Mouse (Mus musculus) kidney, postnatal 36 days (tissue): Measurements from ENCODE around the gene Thrap3.
A peak's percentile ranks its signal among the peaks of the same experiment; 100 is the strongest.
"Not testable (repeated sequence)": the region's sequence is repeated elsewhere in the genome, so short reads cannot be mapped to it uniquely, and the experiment has no call there.

Experiments
- DNase-seq, 2 experiments: peaks; one replicate each; pipeline ENCODE4 v3.0.0; 2021 to 2022; ENCODE audit warnings: mixed read lengths in 2 of 2

Thrap3 gene

DNA sequence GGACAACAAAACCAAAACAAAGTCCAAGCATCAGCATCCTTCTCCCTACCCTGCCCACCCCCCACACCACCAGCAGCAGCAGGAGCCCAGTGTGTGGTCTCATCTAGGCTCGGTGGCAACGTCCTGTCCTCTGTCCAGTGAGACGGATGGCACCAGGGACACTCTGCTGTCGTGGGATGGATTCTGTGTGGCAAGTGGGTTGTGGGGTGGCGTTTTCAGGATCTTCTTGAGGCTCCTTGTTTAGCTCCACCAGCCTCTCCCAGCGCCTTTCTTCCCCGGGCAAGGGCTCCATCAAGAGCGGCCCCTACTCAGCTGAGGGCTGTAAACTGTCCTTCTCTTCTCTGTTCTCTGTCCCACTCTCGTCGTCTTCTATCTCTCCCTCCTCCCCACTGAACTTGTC, 37.5 kb downstream of the Thrap3 start:
- not testable (repeated sequence) for DNase-seq

DNA sequence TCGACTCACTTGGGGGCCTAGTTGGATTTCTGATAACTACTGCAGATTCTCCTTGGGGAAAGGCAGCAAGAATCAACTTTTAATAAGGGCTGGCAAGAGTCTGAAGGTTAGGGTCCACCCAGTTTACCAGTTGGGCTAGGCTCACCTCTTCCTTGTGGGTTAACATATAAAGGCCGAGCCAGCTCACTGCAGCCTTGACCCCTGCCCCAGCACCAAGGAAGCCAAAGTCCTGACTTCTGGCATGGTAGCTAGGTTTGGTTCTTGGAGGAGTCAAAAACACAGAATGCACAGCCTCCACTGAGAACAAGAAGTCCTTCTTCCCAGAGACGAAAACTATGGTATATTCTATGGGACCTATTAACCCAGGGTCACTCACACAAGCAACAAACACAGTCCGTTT, 38.9 kb downstream of the Thrap3 start:
- peak; percentile 72 to 73 for DNase-seq

DNA sequence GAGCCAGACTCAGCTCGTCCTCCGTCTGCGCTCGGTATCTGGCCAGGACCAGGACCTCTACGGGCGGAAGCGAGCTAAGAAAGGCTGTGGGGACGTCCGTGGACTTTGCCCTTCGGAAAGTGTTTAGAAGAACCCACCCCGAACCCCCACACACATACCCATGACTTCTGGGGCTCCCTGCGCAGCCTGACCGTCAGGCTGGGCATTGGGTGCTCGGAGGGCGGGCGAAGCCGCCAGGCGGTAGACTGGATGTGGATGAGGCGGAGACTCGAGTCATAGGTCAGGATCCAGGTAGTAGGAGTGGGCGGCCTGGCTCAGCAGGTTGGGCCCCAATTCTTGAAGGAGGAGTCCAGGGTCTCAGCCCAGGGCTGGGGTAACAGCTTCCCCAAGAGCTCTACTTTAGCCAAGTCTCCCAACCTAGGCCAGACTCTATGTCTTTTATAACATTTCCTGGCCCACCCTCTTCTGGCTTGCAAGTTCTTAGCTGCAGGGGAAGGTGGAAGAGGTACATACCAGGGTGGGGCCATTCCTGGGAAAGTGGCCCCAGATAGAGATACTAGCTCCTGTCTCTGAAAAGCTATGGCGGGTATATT, 39.4 kb downstream of the Thrap3 start, which contains the start of gene Sh3d21:
Gene Sh3d21 (minus strand): TSS at position 425 of the 593 bp plus-strand sequence.
- DNase-seq: peak; percentile 61 to 68

DNA sequence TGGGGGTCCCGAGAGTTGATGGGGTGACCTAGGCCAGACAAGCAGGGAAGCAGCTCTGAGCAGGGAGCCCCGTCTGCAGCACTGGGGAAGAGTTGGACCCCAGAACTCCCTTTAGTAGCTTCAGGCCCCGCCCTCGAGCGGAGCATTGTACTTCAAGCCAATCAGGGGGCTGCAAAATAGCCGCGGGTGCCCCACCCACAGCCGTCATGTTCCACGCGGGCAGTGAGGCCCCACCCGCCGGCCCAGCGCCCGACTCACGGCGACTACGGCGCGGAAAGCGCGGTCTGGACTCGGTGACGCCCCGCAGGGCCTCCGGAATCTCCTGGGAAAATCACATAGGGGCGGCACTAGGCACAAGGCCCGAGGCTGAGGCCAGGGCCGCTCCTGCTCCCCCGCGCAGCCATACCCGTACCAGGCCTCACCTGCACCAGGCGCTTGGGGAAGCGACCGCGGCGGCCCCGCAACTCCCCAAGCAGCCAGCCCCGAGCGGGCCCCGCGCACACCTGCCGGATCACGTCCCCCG, 40.0 kb downstream of the Thrap3 start:
- peak; percentile 95 to 96 for DNase-seq

DNA sequence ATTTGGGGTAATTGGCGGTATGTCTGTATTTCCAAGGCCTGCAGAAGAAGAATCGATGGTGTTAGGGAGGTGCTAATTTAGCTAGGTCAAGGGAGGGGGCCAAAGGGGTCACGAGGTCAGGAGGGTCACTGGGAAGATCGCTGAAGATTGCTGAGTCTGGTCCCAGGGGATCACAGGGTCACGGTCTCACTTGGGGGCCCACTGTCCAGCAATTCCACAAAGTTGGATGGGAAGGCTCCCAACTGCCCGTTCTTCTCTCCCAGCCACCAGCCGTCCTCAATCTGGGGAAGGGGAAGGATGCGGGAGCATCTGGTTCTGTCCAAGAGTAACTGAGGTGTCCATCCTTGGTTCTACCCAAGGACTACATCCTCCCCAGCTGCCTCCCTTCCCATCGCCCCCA, 40.6 kb downstream of the Thrap3 start:
- DNase-seq: no peak

DNA sequence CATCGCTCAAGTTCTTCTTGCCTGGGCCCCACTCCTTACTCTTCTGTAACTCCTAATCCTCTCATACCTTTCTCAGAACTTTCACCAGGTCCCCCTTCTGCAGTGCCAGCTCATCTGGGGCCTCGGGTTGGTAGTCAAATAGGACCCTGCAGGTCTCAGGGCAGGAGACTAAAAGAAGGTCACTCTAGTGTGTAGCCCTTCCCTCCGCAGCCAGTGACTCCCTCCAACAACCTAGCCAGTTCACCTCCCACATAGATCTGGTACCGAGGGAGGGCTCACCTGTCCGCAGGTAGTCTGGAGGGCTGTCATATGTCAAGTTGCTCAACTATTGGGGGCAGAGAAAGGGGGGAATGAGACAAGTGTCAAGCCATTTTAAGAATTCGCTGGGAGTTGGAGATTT, 41.1 kb downstream of the Thrap3 start:
- DNase-seq: no peak

DNA sequence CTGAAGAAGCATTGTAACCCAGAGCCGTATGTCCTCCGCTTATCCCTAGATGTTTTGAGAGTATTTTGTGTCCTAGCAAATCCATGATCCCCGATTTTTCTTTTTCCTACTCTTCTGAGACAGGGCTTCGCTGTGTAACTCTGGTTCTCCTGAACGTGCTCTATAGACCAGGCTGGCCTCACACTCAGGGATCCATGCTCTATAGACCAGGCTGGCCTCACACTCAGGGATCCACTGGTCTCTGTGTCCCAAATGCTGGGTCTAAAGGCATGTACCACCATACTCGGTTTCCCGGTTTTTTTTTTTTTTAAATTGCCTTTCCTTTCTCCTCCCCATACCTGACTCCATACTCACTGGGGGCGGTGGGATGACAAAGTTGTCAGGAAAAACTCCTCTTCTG, 41.6 kb downstream of the Thrap3 start:
- no peak for DNase-seq

DNA sequence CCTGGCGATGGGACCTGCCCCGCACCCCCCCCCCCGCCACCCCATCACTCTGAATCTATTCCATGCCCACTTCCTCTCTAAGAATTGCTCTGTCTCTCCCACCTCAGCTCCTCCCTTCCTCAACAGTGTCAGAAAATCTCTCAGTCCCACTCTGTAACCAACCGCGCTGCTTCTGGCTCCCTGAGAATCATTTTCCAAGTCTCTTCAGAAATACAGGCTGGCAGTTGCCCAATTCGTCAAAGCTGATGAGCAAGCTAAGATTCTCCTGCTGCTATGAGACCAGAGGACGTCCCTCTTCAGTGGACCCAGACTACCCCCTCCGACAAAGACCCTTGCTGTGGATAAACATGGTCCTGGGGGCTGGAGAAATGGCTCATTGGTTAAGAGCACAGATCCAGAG, 43.1 kb downstream of the Thrap3 start:
- DNase-seq: peak in 1 of 2 experiments; percentile 54

DNA sequence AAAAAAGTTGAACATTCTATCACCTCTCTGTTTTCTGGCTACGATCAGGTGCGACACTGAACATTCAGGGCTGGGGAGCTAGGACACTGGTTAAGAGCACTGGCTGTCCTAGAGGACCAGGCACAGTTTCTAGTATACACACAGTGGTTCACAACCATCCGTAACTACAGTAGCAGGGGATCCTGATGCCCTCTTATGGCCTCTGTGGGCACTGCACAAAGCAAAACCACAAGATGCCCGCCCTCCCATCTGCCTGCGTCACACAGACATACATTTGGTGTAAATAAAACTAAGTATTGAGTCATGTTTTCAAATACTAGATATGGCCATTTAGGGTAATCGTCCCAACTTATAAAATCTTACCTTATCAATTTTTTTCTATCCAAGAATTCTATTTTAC, 45.0 kb downstream of the Thrap3 start:
- no peak for DNase-seq

DNA sequence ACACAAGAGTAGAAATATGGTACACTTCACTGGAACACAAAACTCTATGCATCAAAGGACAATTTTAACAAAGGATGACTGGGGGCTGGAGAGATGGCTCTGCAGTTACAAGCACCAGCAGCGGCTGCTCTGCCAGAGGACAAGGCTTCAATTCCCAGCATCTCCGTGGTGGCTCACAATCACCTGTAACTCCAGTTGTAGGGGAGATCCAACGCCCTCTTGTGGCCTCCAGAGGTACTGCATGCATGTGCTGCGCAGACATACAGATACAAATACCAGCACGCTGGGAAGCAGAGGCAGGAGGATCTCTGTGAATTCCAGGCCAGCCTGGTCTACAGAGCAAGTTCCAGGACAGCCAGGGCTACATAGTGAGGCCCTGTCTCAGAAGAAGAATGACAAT, 45.9 kb downstream of the Thrap3 start:
- DNase-seq: peak in 1 of 2 experiments; percentile 60

DNA sequence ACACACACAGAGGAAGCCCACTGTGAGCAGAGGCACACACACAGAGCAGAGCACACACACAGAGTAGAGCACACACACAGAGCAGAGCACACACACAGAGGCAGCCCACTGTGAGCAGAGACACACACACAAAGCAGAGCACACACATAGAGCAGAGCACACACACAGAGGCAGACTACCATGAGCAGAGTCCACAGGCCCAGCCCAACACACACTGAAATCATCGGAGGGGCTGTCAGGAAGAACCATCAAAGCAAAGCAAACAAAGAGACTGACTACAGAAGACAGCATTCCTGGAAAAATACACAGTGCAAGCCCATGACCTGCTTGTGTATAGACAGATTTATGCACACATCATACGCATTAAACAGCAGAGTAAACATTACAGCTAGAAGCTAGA, 46.7 kb downstream of the Thrap3 start:
- DNase-seq: no peak

DNA sequence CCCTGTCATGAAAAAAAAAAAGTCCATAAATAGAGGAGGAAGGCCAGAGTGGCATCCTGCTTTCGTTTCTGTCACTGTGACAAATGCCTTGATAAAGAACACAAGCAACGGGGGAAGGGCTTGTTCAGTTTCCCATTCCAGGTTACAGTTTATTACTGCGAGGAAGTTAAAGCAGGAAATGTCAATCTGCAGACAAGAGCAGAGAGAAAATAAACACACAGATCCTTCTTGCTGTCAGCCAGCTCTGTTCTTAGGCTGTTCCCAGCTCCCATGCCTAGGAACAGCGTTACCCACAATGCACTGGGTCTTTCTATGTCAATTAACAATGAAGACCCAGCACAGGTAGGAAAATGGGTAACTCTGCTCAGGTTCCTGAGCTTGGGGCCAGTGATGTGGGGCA, 47.4 kb downstream of the Thrap3 start:
- DNase-seq: peak; percentile 56 to 78

DNA sequence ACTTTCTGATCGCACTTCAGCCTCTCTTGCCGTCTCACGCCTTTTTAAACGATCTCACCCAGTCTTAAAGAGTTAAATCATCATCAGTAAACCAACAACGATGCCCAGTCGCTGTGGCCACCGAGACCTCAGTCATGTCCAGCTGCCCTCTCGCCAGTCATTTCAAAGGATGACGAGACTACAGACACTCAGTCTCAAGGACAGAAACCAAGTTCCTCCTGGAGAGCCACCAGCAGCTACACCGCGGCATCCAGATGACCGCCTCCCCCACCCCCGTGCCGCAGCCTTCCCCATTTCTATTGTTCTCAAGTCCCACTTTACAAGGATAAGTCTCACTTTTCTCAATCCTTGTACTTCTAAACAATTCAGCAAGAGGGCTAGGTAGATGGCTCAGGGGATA, 49.7 kb downstream of the Thrap3 start:
- DNase-seq: no peak

DNA sequence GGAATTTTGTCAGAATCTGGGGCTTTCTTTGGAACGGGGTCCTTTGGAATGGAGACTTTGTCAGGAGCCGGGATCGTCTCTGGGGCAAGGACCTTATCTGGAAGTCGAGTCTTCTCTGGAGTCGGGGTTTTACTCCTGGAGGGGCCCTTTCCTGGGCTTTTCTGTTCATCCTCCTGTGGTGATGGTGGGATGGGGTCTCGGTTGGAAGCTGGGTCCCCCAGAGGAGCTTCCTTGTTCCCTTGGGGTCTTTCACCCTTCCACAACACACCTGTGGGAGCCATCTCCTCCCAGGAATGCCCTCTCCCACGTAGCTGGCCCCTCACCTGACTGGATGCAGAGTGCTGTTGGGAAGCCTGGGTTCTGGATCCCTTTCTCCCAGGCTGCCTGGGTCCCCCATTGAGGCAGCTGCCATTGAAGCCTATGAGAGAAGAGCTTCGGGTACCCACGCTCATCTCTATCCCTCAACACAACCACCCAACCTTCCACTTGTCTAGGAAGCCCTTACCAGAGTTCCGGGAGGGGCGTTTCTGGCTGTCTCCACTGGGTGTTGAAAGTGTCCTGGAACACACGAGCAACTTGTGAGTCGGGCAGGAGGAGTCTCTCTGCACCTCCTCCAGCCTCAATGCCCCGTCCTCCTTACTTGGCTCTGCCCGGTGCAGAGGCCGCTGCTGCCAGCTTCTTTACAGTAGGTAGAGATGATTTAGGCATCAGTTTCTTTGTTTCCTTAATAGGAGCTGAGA, 50.7 kb downstream of the Thrap3 start:
- DNase-seq: no peak

DNA sequence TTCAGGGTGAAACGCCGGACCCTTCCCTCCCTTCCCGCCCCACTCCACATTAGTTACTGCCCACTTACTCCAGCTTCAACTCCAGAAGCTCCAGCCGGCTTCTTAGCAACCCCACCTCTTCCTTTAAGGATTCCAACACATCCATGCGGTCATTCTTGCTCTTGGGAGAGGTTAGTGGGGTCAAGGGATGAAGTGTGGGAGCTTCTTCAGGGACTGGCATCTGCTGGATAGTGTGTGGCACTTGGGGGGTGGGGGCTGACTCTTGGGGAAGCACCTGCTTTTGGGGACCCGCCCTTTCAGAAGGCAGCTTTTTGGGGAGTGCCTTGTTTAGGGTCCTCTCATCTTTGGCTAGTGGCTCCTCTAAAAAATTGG, 51.6 kb downstream of the Thrap3 start:
- DNase-seq: no peak

DNA sequence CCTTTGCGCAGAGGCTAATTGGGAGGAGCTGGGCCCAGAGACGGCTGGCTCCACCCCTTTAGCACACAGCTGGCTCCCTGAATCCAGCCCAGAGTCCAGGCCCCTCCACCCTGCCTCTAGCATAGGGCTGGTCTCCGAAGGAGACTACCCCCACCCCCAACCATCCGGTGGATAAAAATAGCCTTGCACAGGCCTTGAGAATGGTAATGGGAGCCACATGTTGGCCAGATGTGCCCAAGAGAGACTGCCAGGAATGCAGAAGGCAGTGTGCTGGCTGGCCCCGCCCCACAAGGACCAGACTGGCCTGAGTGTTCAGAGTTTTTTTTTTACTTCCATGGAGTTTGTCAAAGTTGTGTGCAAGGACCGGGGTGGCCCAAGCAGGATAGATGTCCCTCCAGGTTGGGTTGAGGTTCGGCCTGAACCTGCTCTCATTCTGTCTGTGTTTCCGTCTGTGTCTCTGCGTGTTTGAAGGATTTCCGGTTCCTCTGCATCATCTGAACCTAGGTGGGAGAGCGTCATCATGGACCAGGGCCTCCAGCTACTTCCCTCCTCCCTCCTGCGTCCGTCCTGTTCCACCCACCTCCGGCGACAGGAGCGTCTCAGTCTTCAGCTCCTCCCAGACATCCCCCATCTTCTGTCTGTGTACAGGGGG, 52.1 kb downstream of the Thrap3 start:
- peak; percentile 82 to 87 for DNase-seq

DNA sequence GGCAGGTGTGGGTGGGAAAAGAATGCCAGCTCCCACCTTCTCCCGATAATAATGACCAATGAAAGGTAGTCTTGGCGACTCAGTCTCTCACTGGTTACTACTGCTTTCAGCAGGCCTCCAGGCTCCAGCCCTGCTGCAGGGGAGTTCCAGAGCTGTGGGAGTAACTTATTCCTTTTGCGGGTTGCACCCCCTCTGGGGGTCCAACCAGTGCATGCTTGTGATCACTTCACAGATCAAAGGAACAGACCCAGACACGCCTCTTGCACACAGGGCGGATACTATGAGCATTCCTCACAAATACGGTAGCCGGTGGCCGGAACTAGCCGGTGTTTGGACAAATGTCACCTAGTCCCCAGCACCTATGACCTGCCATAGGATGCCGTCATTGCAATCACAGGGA, 52.8 kb downstream of the Thrap3 start:
- DNase-seq: no peak

DNA sequence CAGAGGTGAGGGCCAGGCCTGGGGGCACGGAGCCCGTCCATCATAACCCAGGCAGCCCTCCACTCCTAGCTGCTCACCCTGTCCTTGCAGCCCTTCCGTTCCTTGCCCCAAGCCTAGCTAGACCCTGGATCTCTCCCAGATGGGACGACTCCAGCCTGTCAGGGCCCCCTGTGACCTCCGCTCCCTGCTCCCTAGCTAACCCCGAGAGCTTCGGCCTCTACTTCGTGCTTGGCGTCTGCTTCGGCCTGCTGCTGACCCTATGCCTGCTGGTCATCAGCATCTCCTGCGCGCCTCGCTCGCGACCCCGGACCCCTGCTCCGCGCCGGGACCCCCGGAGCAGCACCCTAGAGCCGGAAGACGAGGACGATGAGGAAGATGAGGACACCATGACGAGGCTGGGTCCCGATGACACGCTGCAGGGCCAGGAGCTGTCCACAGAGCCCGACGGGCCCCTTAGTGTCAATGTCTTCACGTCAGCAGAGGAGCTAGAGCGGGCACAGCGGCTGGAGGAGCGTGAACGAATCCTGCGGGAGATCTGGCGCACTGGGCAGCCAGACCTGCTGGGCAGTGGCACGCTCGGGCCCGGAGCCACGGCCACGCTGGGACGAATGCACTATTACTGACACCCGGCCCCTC, 53.4 kb downstream of the Thrap3 start:
- peak; percentile 47 to 56 for DNase-seq

DNA sequence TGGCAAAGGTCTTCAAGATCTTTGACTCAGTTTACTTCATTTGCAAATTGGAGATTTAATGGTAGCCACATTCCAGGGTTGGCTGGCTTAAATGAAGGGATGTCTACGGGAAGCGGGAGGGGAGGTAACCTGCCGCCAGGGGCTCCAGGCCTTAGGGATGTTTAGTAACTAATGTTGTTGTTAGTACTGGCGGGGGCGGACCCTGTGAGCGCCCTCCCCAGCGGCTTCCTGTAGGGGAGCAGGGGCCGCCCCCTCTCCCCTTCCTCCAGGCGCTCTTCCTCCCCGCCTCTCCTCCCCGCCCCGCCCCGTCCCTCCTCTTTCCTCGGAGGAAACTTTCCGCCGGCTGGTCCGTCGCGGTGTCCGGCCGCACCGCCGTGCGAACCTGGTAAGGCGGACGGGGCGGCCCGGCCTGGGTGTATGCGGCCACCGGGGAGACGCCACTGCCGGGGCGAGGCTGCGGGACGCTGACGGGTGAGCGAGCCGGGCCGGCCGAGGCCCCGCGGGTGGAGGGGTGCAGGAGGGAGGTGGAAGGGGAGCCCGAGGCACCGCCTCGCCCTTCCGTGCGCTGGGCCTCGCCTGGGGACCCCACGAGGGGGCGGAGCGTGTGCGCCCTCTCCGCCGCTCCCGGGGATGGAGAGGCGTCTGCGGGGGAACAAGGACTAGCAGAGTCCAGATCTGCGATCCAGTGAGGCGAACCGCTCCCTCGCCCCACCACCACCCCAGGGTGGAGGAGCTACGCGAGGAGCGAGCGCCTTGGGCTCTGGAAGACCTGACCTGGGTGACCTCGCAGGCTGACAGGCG, 54.2 kb downstream of the Thrap3 start:
- DNase-seq: peak; percentile 85 to 88

DNA sequence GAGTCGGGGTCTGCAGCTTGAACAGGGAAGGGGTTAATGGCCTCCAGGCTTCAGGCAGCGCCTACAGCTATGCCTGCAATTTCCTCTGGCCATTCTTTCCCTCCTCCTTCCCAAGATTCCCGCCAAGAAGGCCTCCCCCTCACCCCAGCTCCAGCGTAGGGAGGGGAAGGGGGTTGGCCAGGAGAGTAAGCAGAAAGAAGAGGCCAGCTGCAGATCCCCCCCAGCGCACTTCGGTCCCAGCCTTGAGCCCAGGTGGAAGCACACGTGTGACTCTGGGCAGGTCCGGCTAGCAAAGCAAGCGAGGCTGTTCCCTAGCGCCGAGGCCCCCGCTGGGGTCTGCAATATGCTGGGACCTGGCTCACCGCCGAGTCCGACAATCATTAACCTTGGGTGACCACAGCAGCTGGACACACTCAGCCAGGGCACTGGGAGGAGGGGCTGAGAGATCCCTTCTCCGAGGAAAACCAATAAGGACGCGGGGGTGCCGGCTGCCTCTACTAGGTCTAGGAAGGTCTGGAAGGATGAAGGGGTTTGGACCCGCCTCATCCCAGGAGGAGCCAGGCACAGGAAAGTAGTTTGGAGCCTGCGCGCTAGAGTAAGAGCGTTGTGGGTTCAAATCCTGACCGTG, 54.9 kb downstream of the Thrap3 start, which contains the start of gene Eva1b:
Gene Eva1b (plus strand): TSS at position 212 of the 628 bp plus-strand sequence.
- DNase-seq: peak; percentile 93 to 94

DNA sequence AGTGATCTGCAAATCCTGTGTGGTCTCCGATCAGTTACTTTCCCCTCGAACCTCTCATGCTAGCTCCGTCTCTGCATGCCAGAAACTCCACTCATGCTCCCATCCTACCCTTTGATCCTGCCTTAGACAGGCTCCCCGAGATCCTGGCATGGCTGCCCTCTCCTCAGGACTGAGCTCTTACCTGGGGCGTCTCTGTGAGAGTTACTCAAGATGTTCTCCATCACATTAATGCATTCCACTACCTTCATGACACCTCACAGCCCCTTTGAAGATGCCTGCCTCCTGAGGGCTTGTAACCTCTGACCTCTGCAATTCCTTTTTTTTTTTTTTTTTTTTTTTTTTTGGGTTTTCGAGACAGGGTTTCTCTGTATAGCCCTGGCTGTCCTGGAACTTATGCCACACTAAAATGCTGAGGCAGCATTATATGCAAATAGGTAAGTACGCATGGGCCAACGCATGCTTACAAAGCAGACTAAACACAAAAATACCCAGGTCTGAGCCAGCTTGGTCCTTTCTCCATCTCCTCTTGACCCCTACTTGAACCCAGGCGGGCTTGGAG, 55.5 kb downstream of the Thrap3 start:
- DNase-seq: no peak

DNA sequence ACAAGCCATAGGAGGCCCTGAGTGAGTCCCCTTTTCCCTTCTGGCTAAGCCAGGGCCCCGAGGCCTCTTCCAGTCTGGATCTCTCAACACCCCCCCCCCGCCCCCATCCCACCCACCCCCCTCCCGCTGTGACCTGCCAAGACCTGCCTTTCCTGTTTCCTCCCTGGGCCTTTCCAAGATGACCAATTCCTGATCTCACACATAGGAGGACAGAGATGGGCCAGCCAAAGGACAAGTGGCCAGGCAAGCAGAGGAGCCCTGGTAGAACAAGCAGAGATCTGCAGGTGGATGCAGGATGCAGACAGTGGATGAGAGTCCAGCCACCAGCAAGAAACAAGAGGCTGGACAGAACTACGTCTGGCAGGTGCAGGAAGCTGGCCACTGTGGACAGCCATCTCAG, 57.2 kb downstream of the Thrap3 start:
- peak; percentile 61 to 72 for DNase-seq
